Mouse (Mus musculus) retina, postnatal 7 days (tissue): Measurements from ENCODE around the gene Chka.

Experiments used
- DNase-seq: peaks from one replicate; pipeline ENCODE4 v3.0.0-alpha.2; 2012; ENCODE audit warnings: low read depth, low spot score

Chka gene

GRCm38 (mm10) chr19:3851502-3851962, at the start of gene Chka:
Gene Chka (plus strand): TSS chr19:3851773.
- DNase-seq = peak; percentile 90

DNA sequence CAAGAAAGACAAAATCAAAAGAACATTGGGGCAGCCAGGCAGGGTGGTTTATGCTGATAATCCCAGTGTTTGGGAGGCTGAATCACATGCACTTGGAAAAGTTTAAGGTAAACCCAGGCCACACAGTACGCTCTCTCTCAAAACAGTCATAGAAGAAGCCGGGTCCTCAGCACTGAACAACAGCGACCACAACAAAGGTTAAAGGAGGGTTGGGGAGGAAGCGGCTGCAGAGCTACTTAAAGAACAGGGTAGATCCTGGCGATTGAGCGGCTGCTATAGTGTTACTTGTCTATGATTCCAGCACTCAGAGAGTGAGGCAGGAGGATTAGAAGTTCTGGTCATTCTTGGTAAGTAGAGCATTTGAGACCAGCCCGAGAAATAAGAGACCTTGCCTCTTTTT, 46.0 kb upstream of the Chka start:
- no peak for DNase-seq

DNA sequence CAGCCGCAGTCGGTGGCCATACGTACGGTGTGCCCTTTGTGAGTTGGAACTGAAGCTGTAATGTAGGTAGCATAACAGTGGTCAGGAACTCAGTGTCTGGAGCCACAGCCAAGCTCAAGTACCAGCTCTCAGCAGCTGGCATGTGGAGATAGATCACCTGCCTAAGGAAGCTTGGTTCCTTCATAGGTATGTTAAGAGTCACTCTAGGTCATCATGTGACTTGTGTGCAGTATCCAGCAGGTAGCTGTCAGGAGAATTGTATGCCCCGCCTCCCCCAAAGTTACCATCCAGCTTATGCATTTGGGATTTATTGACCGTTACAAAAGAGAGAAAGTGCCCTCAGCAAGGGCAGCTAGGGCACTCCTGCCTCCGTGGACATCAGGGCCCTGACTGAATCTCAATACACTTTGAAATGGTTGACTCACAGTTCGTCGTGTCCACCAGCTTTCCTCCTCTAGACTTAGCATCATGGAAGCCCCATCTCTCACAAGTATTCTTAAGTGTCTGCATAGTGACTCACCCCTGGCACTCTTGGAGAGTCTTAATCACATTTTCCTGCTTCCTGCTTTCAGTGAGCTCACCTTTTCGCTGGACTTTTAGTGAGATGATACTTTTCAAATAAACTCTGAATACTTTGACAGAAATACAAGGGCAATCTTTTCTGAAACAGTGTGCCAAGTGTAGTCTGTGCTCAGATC, 40.9 kb upstream of the Chka start:
- DNase-seq = no peak

GRCm38 (mm10) chr19:3814461-3814860, 37.1 kb upstream of the Chka start:
- DNase-seq = no peak

- no peak for DNase-seq
These were observed 35.7 kb upstream of the Chka start for GRCm38 (mm10) chr19:3815824-3816223.

- DNase-seq = no peak
These were observed 32.5 kb upstream of the Chka start for GRCm38 (mm10) chr19:3819080-3819479.

GRCm38 (mm10) chr19:3819899-3820444, 31.6 kb upstream of the Chka start:
- DNase-seq = no peak

DNA sequence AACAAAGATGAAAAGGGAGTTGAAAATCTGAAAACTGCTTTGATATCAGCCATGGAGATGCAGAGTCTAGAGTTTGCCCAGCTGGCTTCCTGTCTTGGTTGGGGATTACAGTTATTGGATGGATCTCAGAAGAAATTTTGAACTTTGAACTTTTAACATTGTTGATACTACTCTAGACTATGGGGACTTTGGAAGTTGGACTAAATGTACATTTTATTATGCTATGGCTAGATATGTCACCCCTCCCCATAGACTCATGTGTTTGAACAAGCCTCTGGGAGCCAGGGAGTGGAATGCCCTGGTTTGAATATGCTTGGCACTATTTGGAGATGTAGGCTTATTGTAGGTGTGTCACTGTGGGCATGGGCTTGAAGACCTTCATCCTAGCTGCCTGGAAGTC, 26.5 kb upstream of the Chka start:
- no peak for DNase-seq

DNA sequence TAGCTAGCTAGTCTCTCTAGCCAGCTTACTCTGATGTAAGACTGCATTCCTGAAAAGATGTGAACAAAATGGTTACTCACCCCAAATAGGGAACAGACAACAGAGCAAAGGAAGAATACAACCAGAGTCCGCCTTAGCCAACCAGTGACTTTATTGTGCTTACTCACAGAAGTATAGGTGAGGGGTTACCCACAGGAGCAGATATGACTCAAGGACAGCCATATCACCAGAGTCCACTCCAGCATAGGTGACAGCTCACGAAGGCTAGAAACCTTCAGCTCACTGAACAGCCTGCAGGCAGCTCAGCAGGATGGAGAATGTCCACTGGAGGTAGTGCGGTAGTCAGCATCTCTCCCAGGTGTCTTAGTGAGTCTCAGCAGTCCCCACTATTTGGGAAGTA, 21.7 kb upstream of the Chka start:
- DNase-seq = no peak

DNA sequence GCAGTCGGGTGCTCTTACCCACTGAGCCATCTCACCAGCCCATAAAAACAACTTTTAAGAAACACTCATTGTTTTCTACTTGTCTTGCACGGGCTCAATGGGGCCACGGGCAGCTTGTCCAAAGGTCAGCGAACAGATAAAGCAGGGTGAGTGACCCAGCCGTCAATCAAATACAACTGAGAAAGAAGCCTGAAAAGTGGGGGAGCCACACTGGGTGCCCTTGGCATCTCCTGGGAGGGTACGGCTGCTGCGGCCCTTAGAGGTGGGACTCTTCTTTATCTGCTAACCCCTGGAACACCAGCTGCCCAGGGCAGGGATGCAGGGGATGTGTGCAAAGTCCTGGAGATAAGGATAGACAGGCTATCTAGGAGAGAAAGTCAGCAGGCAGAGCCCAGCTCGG, 19.9 kb upstream of the Chka start:
- no peak for DNase-seq

DNA sequence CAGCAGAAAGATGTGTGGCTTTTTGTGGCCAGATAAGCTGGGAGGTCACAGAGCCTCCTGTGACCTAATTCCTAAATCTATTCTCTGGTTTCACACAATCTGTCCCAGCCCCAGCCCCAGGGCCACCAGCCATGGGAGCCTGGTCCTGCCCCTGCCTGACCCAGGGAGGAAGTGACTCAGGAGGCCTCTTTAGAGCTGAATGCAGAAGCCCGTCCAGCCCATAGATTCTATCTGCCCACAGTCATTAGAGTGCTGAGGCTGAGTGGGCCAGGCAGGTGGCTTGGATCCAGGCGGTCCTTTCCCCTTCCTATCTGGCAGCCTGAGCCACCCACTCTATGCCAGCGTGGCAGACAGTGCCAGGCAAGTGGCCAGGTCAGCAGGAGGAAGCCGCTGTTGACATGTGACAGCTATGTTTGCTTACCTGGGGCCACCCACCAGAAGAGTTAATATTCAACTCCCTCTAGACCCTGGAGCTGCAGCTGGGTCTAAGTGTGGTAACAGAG, 18.7 kb upstream of the Chka start:
- DNase-seq = peak; percentile 38

- DNase-seq = no peak
These were observed 17.3 kb upstream of the Chka start for GRCm38 (mm10) chr19:3834301-3834700.

- DNase-seq = no peak
These were observed 14.8 kb upstream of the Chka start for GRCm38 (mm10) chr19:3836791-3837190.

- no peak for DNase-seq
These were observed 12.6 kb upstream of the Chka start for GRCm38 (mm10) chr19:3838931-3839330.

- no peak for DNase-seq
These were observed 11.9 kb upstream of the Chka start for GRCm38 (mm10) chr19:3839686-3840085.

DNA sequence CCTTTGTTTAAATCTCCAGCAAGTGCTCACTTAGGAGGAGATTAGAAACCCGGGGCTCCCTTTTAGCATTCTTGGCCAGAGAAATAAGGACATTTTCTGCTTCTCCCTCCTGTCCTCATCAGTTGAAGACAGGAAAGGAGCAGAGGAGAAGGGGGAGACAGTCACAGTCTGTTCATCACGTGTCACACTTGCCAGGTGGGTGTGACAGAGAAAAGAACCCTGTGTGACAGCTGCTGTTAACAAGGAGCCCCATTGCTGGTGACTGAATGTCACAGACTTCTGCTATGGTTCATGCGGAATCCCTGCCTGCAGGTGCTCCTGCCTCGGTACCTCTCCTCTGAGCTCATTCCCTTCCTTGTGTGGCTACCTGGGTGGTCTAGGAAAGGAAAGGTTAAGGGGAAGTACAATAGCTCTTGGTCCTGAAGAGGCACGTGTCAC, 11.3 kb upstream of the Chka start:
- DNase-seq = no peak

- DNase-seq = no peak
These were observed 10.9 kb upstream of the Chka start for GRCm38 (mm10) chr19:3840685-3841084.

- DNase-seq = no peak
These were observed 9.0 kb upstream of the Chka start for GRCm38 (mm10) chr19:3842359-3843148.

DNA sequence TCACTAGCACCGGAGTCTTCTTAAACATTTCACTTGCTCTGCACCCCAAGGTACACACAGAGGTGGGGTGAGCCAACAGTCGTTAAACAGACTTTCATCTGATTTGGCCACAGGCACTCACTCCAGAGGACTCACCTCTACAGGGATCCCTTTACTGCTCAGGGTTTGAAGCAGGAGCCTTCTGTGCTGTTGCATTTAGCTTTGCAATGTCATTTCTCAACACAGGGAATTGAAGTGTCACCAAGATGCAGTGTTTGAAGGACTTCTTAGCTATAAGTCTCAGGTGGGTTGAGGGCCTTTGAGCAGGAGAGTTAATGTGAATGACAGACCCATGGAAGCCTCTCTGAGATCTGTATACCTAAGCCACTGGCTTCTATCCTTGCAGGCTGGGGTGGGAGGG, 7.9 kb upstream of the Chka start:
- DNase-seq = no peak

DNA sequence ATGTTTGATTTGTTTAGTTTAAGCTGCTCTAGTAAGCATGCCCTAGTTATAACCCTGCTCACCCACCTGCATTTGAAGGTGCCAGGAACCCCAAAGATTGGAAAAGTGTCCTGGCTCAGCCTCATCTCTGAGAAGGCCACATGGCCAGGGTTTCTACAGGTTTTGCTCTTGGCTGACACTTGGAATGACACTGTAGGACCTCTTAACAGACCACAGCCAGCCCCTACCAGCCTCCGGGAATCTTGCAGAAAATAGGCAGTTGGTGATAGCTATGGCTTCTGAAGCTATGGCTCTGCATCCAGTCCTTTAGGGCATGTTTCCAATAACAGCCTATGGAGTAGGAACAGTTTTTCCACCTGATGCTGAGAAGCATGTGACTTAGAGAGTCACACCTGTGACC, 6.7 kb upstream of the Chka start:
- no peak for DNase-seq

- DNase-seq = no peak
These were observed 6.2 kb upstream of the Chka start for GRCm38 (mm10) chr19:3845339-3845738.

DNA sequence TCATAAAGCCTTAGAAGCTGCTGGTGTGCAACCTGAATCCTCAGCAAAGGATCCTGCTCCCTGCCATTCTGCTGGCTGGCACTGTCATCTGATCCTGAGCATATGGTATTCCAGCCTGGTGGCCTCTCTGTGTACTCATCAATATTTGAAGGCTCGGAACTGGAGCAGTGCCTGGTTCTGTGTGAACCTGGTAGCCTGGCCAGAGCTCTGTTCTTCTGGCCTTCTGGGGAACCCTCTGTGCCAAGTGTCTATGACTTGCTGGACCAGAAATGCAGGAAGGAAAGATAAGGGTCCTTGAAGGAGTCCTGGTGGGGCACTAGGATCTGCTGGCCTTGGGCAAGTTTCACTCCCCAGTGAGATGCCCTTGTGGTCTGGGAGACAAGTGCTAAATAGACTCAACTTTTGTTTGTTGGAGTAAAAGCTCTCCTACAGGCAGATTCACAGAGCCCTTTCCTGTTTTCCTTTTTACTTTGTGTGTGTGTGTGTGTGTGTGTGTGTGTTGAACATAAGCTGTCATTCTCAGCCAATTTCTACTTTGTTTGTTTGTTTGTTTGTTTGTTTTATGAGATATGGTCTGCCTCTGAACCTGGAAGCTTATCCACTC, 5.7 kb upstream of the Chka start:
- DNase-seq = no peak
